Mouse (Mus musculus): ENCODE measurements around the gene Dguok. TPM values are rescaled to one million over a fixed set of nuclear protein-coding genes. Genes with fewer than 3 reads are reported as not detected.

Dguok gene
- total and polyA plus RNA-seq, 3 experiments, result 8.7 to 16.7 (median 11.5) TPM

DNA sequence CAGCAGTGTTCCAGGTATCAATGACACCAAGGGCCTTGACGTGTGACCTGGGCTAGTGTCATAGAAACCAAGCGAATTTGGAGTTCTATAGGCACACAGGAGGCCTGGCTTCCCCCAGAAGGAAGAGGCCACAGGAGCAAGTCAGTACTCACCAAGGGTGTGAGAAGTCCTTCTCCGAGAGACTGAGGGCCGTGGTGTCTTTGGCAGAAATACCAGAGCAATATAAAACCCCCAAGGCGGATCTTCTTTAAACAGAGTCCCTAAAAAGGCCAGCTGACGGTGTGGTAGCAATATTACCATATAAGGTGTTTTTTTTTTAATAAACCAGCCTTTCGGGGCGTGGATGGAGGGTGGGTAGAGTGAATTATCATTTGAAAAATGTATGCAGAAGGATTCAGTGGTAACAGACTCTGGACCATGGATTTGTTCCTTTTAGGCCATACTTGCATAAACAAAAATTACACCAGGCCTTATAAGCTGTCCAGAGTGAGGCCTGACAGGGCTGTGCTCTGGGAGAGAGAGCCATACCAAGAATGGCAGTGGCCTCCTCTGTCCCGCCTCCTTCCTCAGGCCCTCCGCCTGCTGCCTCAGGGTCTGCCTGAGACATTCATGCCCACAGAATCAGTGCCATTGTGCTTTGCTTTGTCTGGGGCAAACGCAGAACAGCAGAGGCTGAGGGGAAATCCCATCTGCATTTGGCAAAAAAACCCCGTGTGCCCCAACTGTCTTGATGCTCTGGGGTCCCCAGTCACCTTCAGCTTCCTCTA is 29.4 kb upstream of the Dguok start, which contains the start of gene Actg2:
TSS of gene Actg2 (minus strand) at position 238 of the 767 bp plus-strand sequence.
- H3K27me3 ChIP-seq (replicated peaks), result no peaks in the 10 kb centered on the region
- no peak within 1 kb of the TSS for H3K4me2 ChIP-seq (ENCODE audit: insufficient read depth, low read depth, poor library complexity, severe bottlenecking)
- no peak for TF ChIP-seq E2F4 (IDR thresholded peaks at IDR 0.05; ENCODE audit: insufficient replicate concordance, low read depth, low read length)
- TF ChIP-seq ZKSCAN1 (IDR thresholded peaks at IDR 0.05; ENCODE audit: borderline replicate concordance, low read depth, low read length), result no peak
- TF ChIP-seq CHD2 (IDR thresholded peaks at IDR 0.05; ENCODE audit: low read length), result no peak
- TF ChIP-seq RCOR1 (conservative IDR thresholded peaks at IDR 0.05; ENCODE audit: low read depth, low read length), result no peak
- TF ChIP-seq GABPA (IDR thresholded peaks at IDR 0.05; ENCODE audit: insufficient replicate concordance, low read depth, low read length), result no peak
- no peak for TF ChIP-seq TCF12 (IDR thresholded peaks at IDR 0.05; ENCODE audit: low read depth, low read length)
- TF ChIP-seq USF1 (IDR thresholded peaks at IDR 0.05; ENCODE audit: low read depth, low read length), result no peak
- TF ChIP-seq RAD21 (IDR thresholded peaks at IDR 0.05; ENCODE audit: low read depth, low read length), result no peak
- no peak for TF ChIP-seq ETS1 (conservative IDR thresholded peaks at IDR 0.05; ENCODE audit: low read depth, low read length)
- no peak for TF ChIP-seq SMC3 (IDR thresholded peaks at IDR 0.05; ENCODE audit: low read depth, low read length)
- TF ChIP-seq JUN (IDR thresholded peaks at IDR 0.05; ENCODE audit: insufficient read depth, low read depth, low read length), result no peak
- TF ChIP-seq EP300 (IDR thresholded peaks at IDR 0.05; ENCODE audit: low read length), result no peak
- no peak for TF ChIP-seq ZC3H11A (IDR thresholded peaks at IDR 0.05; ENCODE audit: low read depth, low read length)
- no peak for TF ChIP-seq NRF1 (IDR thresholded peaks at IDR 0.05; ENCODE audit: low read depth, low read length)
- TF ChIP-seq NELFE (IDR thresholded peaks at IDR 0.05; ENCODE audit: low read depth, low read length), result no peak
- TF ChIP-seq MAZ (IDR thresholded peaks at IDR 0.05; ENCODE audit: low read depth, low read length), result no peak
- no peak for TF ChIP-seq MAFK (IDR thresholded peaks at IDR 0.05; ENCODE audit: insufficient replicate concordance, low read length)
- TF ChIP-seq UBTF (IDR thresholded peaks at IDR 0.05; ENCODE audit: low read depth, low read length), result no peak
- in situ Hi-C loops (cut with MboI; ENCODE audit: low pct_ligation_motif_present, low pct_unique_long_range_greater_than_20kb, low sequenced_read_pairs) (no loop called here), dilution Hi-C loops (cut with MboI; ENCODE audit: extremely low pct_ligation_motif_present, extremely low pct_unique_long_range_greater_than_20kb, low sequenced_read_pairs) (no loop called here)
- no peak within 1 kb of the TSS for H3K27ac ChIP-seq (ENCODE audit: insufficient read depth, low read depth)
- peak; percentile 15 for DNase-seq (ENCODE audit: extremely low read depth)
- H3K4me3 ChIP-seq (replicated peaks in 1 of 3; ENCODE audit: low read depth in 2 of 3, low read length in 2 of 3, poor library complexity in 1 of 3), result no peak within 1 kb of the TSS
- no peaks in the 10 kb centered on the region for H3K9me3 ChIP-seq (replicated peaks; ENCODE audit: low read length)
- no peak within 1 kb of the TSS; the same call in 1 of the 2 replicates for H3K9ac ChIP-seq (ENCODE audit: insufficient read depth, low read depth)
- H3K4me1 ChIP-seq (ENCODE audit: control insufficient read depth in 1 of 2, insufficient read depth in 2 of 2), result peaks cover 14 to 36% of the 10 kb centered on the region in 2 experiments
- H3K79me2 ChIP-seq (replicated peaks; ENCODE audit: control insufficient read depth, extremely low read depth, insufficient read depth, poor library complexity, severe bottlenecking), result no peaks in the 10 kb centered on the region
- no peaks in the 10 kb centered on the region for H3K36me3 ChIP-seq (replicated peaks in 1 of 2; ENCODE audit: control insufficient read depth in 1 of 2, insufficient read depth in 1 of 2, low read length in 1 of 2)

DNA sequence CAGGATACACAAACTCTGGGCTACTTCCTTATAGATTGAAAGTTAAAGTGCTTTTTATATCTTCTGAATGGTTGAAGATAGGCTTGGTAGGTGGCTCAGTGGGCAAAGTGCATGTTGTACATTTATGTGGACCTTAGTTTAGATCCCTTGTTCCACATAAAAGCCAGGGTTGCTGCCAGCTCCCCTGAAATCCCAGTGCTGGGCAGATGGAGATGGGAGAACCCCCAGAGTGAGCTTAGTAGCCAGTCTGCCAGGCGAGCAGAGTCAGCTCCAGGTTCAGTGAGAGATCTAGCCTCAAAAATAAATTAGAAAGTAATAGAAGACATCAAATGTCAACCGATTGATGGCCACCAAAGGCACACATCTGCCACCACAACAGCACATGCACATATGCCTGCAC is 25.8 kb upstream of the Dguok start:
- Histone ChIP-seq H3K9me3 (replicated peaks; ENCODE audit: low read length) (no peaks in the 10 kb centered on the region), H3K27me3 (replicated peaks) (no peaks in the 10 kb centered on the region), H3K36me3 (replicated peaks in 1 of 2; ENCODE audit: control insufficient read depth in 1 of 2, insufficient read depth in 1 of 2, low read length in 1 of 2) (no peaks in the 10 kb centered on the region), H3K4me3 (replicated peaks in 1 of 3; ENCODE audit: low read depth in 2 of 3, low read length in 2 of 3, poor library complexity in 1 of 3) (no peak overlapping the region), H3K9ac (ENCODE audit: insufficient read depth, low read depth) (no peak overlapping the region), H3K27ac (ENCODE audit: insufficient read depth, low read depth) (no peak overlapping the region), H3K79me2 (replicated peaks; ENCODE audit: control insufficient read depth, extremely low read depth, insufficient read depth, poor library complexity, severe bottlenecking) (no peaks in the 10 kb centered on the region), H3K4me1 (ENCODE audit: control insufficient read depth in 1 of 2, insufficient read depth in 2 of 2) (peaks cover 14 to 36% of the 10 kb centered on the region in 2 experiments), H3K4me2 (ENCODE audit: insufficient read depth, low read depth, poor library complexity, severe bottlenecking) (no peak overlapping the region)
- dilution Hi-C loops (cut with MboI; ENCODE audit: extremely low pct_ligation_motif_present, extremely low pct_unique_long_range_greater_than_20kb, low sequenced_read_pairs), result no loop called here
- TF ChIP-seq MAX (IDR thresholded peaks at IDR 0.05; ENCODE audit: low read length), result no peak
- in situ Hi-C loops (cut with MboI; ENCODE audit: low pct_ligation_motif_present, low pct_unique_long_range_greater_than_20kb, low sequenced_read_pairs), result no loop called here
- DNase-seq (ENCODE audit: extremely low read depth), result no peak

Data from CH12.LX (cell line).